18 mouse cellular contexts compared by ENCODE assay signal in the genomic region with DNA sequence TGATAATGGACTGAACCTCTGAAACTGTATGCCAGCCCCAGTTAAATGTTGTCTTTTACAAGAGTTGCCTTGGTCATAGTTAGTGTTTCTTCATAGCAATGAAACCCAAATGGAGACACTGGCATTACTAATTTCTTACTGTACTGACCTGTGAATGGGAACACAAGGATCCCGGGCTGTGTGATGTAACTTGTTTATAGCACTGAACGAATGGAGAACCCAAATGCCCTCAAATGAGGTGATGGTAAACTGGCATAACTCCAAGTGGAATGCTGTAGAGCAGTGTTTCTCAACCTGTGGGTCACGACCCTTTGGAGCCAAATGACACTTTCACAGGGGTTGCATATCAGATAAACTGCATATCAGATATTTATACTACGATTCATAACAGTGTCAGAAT. TPM values are rescaled to one million over a fixed set of nuclear protein-coding genes. Genes with fewer than 3 reads are reported as not detected.
"Had no signal": no experiment of that assay in that cellular context is flagged by ENCODE, and none has a peak within 500 bp of the region (broad histone marks: within the 10 kb centered on the region; RNA-seq: fewer than 3 reads in every experiment).

No protein-coding gene starts in this region.

- H3K9me3 ChIP-seq: neural tube, embryonic 13.5 days; neural tube, embryonic 15.5 days; stomach, embryonic 15.5 days had no signal

- H3K4me2 ChIP-seq: neural tube, embryonic 13.5 days; neural tube, embryonic 15.5 days; stomach, embryonic 15.5 days had no signal

- H3K27me3 ChIP-seq: neural tube, embryonic 13.5 days; neural tube, embryonic 15.5 days; stomach, embryonic 15.5 days had no signal

- H3K4me3 ChIP-seq: neural tube, embryonic 13.5 days; neural tube, embryonic 15.5 days; stomach, embryonic 15.5 days had no signal

- H3K36me3 ChIP-seq: neural tube, embryonic 13.5 days; neural tube, embryonic 15.5 days; stomach, embryonic 15.5 days had no signal

- DNase-seq: retina, postnatal 1 day; right cerebral cortex, adult 18-20 months; right cerebral cortex, postnatal 14 days; right cerebral cortex, postnatal 25 days; right cerebral cortex, postnatal 4 days; thymus, adult 18-20 months; thymus, adult 2 months; thymus, postnatal 14 days; thymus, postnatal 25 days; thymus, postnatal 36 days; thymus, postnatal 4 days had no signal

- H3K9ac ChIP-seq: neural tube, embryonic 13.5 days; neural tube, embryonic 15.5 days; stomach, embryonic 15.5 days had no signal

- H3K4me1 ChIP-seq: neural tube, embryonic 13.5 days; stomach, embryonic 15.5 days had no signal

- H3K27ac ChIP-seq: neural tube, embryonic 13.5 days; neural tube, embryonic 15.5 days; stomach, embryonic 15.5 days; stomach, postnatal 0 days had no signal

RNA-seq across cellular contexts. Expression of a gene that starts 41.1 kb away (rescaled TPM):
- total RNA-seq: neutrophil, adult 5-6 weeks had no signal
- polyA plus RNA-seq: small intestine, adult 2 months; spleen, adult 2 months had no signal
